Mouse (Mus musculus) cerebellum, adult 2 months (tissue): ENCODE measurements around the gene Sin3a.

ENCODE experiments used
- CTCF ChIP-seq: fragments of 200-500 bp; IDR thresholded peaks from 2 replicates; pipeline ENCODE4 v1.5.1; 2011; ENCODE audit warnings: low read depth, mild to moderate bottlenecking, control low read depth, low read length, moderate library complexity, borderline replicate concordance; ENCODE audit not compliant: insufficient read depth
- POLR2A ChIP-seq: fragments of 200-500 bp; IDR thresholded peaks from 2 replicates; pipeline ENCODE4 v1.6.1; 2011; ENCODE audit warnings: low read length, control low read depth, borderline replicate concordance; ENCODE audit not compliant: insufficient read depth

DNA sequence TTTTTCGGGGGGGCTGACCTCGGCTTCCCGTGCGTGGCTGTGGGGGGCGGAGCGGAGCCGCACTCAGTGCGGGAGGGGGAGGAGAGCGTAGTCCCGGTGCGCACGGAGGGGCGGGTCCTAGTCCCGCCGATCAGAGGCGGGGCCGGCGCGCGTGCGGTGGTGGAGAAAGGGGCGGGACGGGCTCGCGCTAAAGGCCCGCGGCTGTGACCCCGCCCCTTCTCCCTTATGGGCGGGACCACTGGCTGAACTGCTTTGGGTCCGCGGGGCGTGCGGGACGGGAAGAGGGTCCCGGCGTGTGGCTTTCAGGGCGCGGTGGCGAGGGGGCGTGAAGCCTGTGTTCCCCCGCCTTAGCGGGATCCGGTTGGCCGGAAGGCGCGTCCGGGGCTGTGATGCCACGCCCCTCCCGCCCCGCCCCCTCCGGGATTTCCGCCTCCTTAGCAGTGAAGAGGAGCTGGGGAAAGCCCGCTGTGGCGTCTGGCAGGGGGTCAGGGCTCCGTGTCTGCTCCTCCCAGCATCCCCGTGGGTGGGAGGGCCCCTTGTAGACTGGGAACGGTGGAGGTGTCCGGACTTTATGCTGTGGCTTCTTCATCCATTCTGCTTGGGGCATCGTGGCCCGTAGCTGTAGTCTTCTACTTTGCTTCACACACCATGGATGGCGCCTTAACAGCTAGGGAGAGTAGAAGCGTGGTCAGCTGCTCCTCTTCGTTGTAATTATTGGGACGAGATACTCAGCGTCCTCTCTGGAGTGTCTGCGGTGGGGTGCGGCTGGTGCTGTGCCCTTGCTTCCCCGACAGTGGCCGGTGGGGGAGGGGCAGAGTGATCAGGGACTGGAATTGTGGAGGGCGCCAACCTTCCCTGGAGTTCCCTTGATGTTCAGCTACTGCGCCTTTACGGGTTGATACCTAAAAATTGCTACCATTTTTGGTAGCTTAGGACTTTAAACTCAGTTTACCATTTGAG, 5.1 kb downstream of the Sin3a start:
- TF ChIP-seq CTCF (no peak), POLR2A (no peak)
